Mouse (Mus musculus) forebrain, embryonic 14.5 days (tissue): Measurements from ENCODE around the gene Zbtb18. TPM values are rescaled to one million over a fixed set of nuclear protein-coding genes. Genes with fewer than 3 reads are reported as not detected.
A peak's percentile ranks its signal among the peaks of the same experiment; 100 is the strongest.

ENCODE experiments used
- ATAC-seq: fragments of 200-750 bp; cut with Nextera tagmentation; 2 replicates; pipeline ENCODE4 v1.8.0; 2017; ENCODE audit warnings: mild to moderate bottlenecking, moderate library complexity
- DNase-seq: peaks from one replicate; pipeline ENCODE4 v3.0.0-alpha.2; 2015; ENCODE audit warnings: low spot score
- H3K27ac ChIP-seq: fragments of 300-500 bp; sonication (generic); 2 replicates; pipeline ENCODE4 v1.5.1; 2014; ENCODE audit warnings: low read depth, mild to moderate bottlenecking, control low read depth, low read length, moderate library complexity
- H3K27me3 ChIP-seq: fragments of 300-500 bp; sonication (generic); replicated peaks from 2 replicates; pipeline ENCODE4 v1.6.1; 2014; ENCODE audit warnings: low read length, control low read depth, mixed read lengths; ENCODE audit not compliant: control insufficient read depth, insufficient read depth
- H3K36me3 ChIP-seq: fragments of 300-500 bp; sonication (generic); 2 replicates; pipeline ENCODE4 v1.6.1; 2014; ENCODE audit warnings: low read length, control low read depth; ENCODE audit not compliant: control insufficient read depth, insufficient read depth
- H3K4me1 ChIP-seq: fragments of 300-500 bp; sonication (generic); 2 replicates; pipeline ENCODE4 v1.6.1; 2014; ENCODE audit warnings: antibody characterized with exemption, low read length, control low read depth; ENCODE audit not compliant: control insufficient read depth, insufficient read depth
- H3K4me2 ChIP-seq: fragments of 300-500 bp; sonication (generic); 2 replicates; pipeline ENCODE4 v1.6.1; 2014; ENCODE audit warnings: mild to moderate bottlenecking, control low read depth, low read length
- H3K4me3 ChIP-seq: fragments of 300-500 bp; sonication (generic); 2 replicates; pipeline ENCODE4 v1.5.1; 2014; ENCODE audit warnings: low read depth, low read length, control low read depth
- H3K9ac ChIP-seq: fragments of 300-500 bp; sonication (generic); 2 replicates; pipeline ENCODE4 v1.6.1; 2014; ENCODE audit warnings: mild to moderate bottlenecking, low read length, control low read depth, moderate library complexity
- H3K9me3 ChIP-seq: fragments of 300-500 bp; sonication (generic); replicated peaks from 2 replicates; pipeline ENCODE4 v1.6.1; 2016; ENCODE audit warnings: low read length, control low read depth, mixed read lengths; ENCODE audit not compliant: control insufficient read depth
- WGBS: fragments of 180-500 bp; shearing (Covaris S2); extraction: QIAGEN DNeasy Blood & Tissue Kit; methylation state at CpG from one replicate; pipeline ENCODE4 v1.1.7; 2014; 5-methylcytosine and 5-hydroxymethylcytosine counted together
- polyA plus RNA-seq: library from polyadenylated mRNA; unstranded; fragments of >200 nt; fragmentation: Nextera tagmentation; extraction: Ambion mirVana; gene quantifications from 2 replicates; pipeline ENCODE4 v1.2.1, GENCODE M21; 2014

Zbtb18 gene
- polyA plus RNA-seq, 1 experiment from 2014 or later = 102 TPM

DNA sequence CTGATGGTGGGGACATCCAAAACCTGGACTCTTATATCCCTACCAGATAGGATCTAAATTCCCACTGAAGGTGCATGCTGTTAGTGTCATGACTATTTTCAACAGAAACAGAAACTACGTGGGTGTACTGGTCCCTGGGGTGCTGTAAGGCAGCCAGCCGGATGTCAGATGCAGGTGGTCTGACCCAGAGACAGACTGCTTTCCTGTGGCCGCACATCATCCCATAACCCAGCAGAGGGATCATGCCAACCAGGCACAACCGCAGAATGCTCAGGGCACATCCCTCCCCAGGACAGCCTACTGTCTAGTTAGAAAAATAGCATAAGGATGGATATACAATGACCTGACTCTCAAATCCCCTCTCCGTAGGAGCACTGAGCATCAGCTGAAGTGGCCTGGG lies 14.3 kb upstream of the Zbtb18 start:
- Histone ChIP-seq H3K27ac (no peak overlapping the region), H3K27me3 (no peaks in the 10 kb centered on the region), H3K4me3 (no peak overlapping the region), H3K4me1 (no peaks in the 10 kb centered on the region; the same call in 1 of the 2 replicates), H3K4me2 (no peak overlapping the region), H3K9me3 (no peaks in the 10 kb centered on the region), H3K9ac (no peak overlapping the region), H3K36me3 (no peaks in the 10 kb centered on the region)
- WGBS = 86% methylated on average over 5 of the region's 5 CpGs
- no peak for ATAC-seq
- no peak for DNase-seq

- Histone ChIP-seq H3K27me3 (no peaks in the 10 kb centered on the region), H3K36me3 (no peaks in the 10 kb centered on the region), H3K27ac (no peak overlapping the region), H3K4me1 (no peaks in the 10 kb centered on the region; the same call in 1 of the 2 replicates), H3K9me3 (no peaks in the 10 kb centered on the region), H3K9ac (no peak overlapping the region), H3K4me3 (no peak overlapping the region), H3K4me2 (no peak overlapping the region)
- no peak for ATAC-seq
- WGBS = 75% methylated on average over 14 of the region's 14 CpGs
- DNase-seq = no peak
These were observed 13.8 kb upstream of the Zbtb18 start for GRCm38 (mm10) chr1:177428338-177428737.

- ATAC-seq (peak; percentile 50; the same call in 1 of the 2 replicates), DNase-seq (peak; percentile 42)
- Histone ChIP-seq H3K4me1 (no peaks in the 10 kb centered on the region; the same call in 1 of the 2 replicates), H3K27me3 (no peaks in the 10 kb centered on the region), H3K36me3 (no peaks in the 10 kb centered on the region), H3K4me3 (no peak overlapping the region), H3K4me2 (no peak overlapping the region), H3K9me3 (no peaks in the 10 kb centered on the region), H3K9ac (no peak overlapping the region), H3K27ac (no peak overlapping the region)
- 72% methylated on average over 4 of the region's 4 CpGs for WGBS
These were observed 13.1 kb upstream of the Zbtb18 start for GRCm38 (mm10) chr1:177429067-177429466.

- no peak overlapping the region for H3K9ac ChIP-seq
- H3K9me3 ChIP-seq = no peaks in the 10 kb centered on the region
- H3K36me3 ChIP-seq = no peaks in the 10 kb centered on the region
- H3K27ac ChIP-seq = no peak overlapping the region
- DNase-seq = no peak
- H3K4me2 ChIP-seq = peak overlapping the region; percentile 74
- no peaks in the 10 kb centered on the region for H3K27me3 ChIP-seq
- ATAC-seq = no peak
- H3K4me3 ChIP-seq = no peak overlapping the region
- peaks cover 8% of the 10 kb centered on the region for H3K4me1 ChIP-seq
- 5% methylated on average over 2 of the region's 2 CpGs for WGBS
These were observed 1.7 kb upstream of the Zbtb18 start for GRCm38 (mm10) chr1:177440411-177440810.

DNA sequence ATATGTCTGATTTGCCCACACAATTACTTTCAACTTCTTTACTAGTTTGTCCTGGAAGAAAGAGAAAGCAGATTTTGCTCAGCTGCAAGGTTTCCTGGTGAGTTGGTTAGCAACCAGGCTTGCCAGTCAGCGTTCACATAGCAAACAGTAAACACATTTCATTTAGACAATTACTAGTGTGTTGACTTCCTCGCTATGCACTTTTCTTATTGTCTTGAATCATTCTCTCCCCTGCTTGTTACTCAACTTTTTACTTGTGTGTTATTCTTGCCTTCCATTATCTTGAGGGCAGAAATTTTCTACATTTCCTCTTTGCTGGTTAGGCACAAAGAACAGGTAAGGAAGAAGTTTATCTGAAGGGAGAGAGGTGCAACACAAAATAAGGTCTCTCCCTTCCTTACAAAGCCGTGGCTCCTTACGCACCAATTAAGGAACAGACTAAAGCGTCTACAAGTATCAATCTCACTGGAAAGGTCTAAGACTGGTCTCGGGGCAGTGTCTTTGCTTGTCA lies 1.1 kb upstream of the Zbtb18 start:
- Histone ChIP-seq H3K4me2 (peak overlapping the region; percentile 74), H3K9me3 (no peaks in the 10 kb centered on the region), H3K36me3 (no peaks in the 10 kb centered on the region), H3K27me3 (no peaks in the 10 kb centered on the region), H3K4me1 (peaks cover 13% of the 10 kb centered on the region), H3K27ac (peak overlapping the region; percentile 99), H3K4me3 (peak overlapping the region; percentile 73), H3K9ac (peak overlapping the region; percentile 89)
- DNase-seq = no peak
- WGBS = 1% methylated on average over 6 of the region's 6 CpGs
- ATAC-seq = no peak

DNA sequence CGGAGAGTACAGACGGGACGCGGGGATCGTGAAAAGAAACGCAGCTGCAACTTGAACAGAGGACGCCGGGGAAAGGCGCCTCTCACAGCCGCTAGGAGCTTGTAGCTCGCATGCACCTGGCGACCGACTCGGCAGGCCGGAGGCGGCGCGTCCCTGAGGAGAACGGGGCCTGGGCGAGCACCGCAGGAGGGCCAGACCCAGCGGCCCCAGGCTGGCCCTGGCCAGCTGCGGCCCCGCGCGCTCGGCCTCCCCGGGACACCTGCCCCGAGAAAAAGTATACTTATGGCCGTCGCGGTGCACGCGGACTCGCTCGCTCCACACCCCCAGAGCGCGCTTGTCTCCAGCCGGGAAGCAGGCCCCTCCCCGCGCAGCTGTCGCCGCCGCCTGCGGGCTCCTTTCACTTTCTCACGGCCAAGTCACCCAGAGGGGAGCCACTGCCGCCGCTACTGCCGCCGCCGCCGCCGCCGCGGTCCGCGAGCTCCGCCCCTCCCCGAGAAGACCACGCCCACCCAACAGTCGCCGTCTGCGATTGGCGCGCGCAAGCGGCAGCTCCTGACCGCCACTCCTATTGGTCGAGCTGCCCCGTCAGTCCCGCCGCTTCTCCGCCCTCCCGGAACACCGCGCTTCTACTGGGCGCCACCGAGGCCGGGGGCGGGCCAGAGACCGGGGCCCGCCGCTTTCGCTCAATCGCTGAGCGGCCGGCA lies 507 bp upstream of the Zbtb18 start:
- no peaks in the 10 kb centered on the region for H3K27me3 ChIP-seq
- DNase-seq (peak; percentile 99), ATAC-seq (peak; percentile 97)
- under 1% methylated on average over 80 of the region's 87 CpGs for WGBS
- H3K4me1 ChIP-seq = peaks cover 18% of the 10 kb centered on the region
- H3K9me3 ChIP-seq = no peaks in the 10 kb centered on the region
- H3K27ac ChIP-seq = peak overlapping the region; percentile 100
- no peaks in the 10 kb centered on the region for H3K36me3 ChIP-seq
- H3K9ac ChIP-seq = peak overlapping the region; percentile 89
- H3K4me3 ChIP-seq = peak overlapping the region; percentile 73
- peak overlapping the region; percentile 74 for H3K4me2 ChIP-seq

- WGBS = under 1% methylated on average over 47 of the region's 62 CpGs
- H3K9me3 ChIP-seq = no peaks in the 10 kb centered on the region
- ATAC-seq (0 out of 2 replicates have a peak, but pooled peaks have one; percentile 0), DNase-seq (no peak)
- H3K27me3 ChIP-seq = no peaks in the 10 kb centered on the region
- peak overlapping the region; percentile 85 for H3K4me3 ChIP-seq
- H3K36me3 ChIP-seq = peaks cover 11% of the 10 kb centered on the region
- peak overlapping the region; percentile 58 for H3K4me2 ChIP-seq
- peaks cover 32% of the 10 kb centered on the region for H3K4me1 ChIP-seq
- peak overlapping the region; percentile 100 for H3K27ac ChIP-seq
- peak overlapping the region; percentile 98 for H3K9ac ChIP-seq
These were observed 921 bp downstream of the Zbtb18 start for GRCm38 (mm10) chr1:177442821-177443723.

DNA sequence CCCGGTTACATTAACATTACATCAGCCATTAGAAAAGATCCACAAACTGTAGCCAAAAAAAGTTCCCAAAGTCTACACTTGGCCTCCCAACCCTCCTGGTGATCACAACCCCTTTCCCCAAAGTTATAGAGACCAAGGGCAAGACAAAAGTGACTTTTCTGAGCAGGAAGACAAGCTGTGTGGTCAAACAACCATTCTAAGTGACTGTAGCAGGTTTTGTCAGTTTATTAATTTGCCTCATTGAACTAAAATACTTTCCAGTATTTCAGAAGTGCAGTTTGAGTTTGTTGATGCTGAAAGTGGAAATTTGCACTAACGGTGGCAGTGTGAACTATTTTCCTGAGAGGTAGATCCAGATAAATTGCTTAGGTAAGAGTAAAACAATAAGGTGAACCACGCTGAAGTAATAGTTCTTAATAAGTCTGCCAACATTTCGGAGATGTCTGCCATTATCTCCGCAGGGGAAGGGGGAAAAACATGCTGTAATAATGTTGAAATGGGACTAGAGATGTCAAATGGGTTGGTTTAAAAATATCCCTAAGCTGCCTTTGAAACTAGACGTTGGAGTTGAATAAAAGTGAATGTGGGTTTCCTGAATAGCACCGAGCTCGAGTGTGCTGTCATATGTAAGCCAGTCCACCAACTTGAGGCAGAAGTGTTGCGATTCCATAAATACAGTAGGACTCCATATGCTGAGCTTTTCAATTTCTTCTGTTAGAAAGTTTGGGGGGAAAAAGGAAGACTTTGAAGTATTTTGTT lies 1.8 kb downstream of the Zbtb18 start:
- DNase-seq = no peak
- H3K4me1 ChIP-seq = peaks cover 35% of the 10 kb centered on the region
- 3% methylated on average over 9 of the region's 9 CpGs for WGBS
- peak overlapping the region; percentile 100 for H3K27ac ChIP-seq
- no peaks in the 10 kb centered on the region for H3K9me3 ChIP-seq
- H3K4me2 ChIP-seq = peak overlapping the region; percentile 58
- H3K9ac ChIP-seq = peak overlapping the region; percentile 98
- ATAC-seq = no peak
- H3K4me3 ChIP-seq = peak overlapping the region; percentile 85
- H3K36me3 ChIP-seq = peaks cover 18% of the 10 kb centered on the region
- H3K27me3 ChIP-seq = no peaks in the 10 kb centered on the region
